Mouse (Mus musculus) myocyte (in vitro differentiated cells): Measurements from ENCODE around the gene Tbccd1.

ENCODE experiments used
- CEBPB ChIP-seq: IDR thresholded peaks from 2 replicates; pipeline ENCODE4 v1.6.1; 2011; ENCODE audit warnings: mild to moderate bottlenecking, moderate library complexity; ENCODE audit not compliant: poor library complexity, insufficient read depth, severe bottlenecking
- E2F4 ChIP-seq: IDR thresholded peaks from one replicate; pipeline ENCODE4 v1.6.1; 2011; ENCODE audit warnings: mild to moderate bottlenecking, control low read depth, moderate library complexity; ENCODE audit not compliant: insufficient read depth
- MAX ChIP-seq: IDR thresholded peaks from one replicate; pipeline ENCODE4 v1.6.1; 2011; ENCODE audit warnings: low read depth, mild to moderate bottlenecking, control low read depth
- MYOD1 ChIP-seq, 3 experiments: IDR thresholded peaks; one replicate each; pipeline ENCODE4 v1.6.1; 2011; ENCODE audit warnings: control low read depth in 2 of 3, low read depth in 2 of 3, mild to moderate bottlenecking in 2 of 3, moderate library complexity in 1 of 3; ENCODE audit not compliant: insufficient read length in 2 of 3, control insufficient read depth in 1 of 3
- MYOG ChIP-seq, 3 experiments: IDR thresholded peaks; one replicate each; pipeline ENCODE4 v1.6.1; 2011; ENCODE audit warnings: control low read depth in 2 of 3, low read depth in 2 of 3, mild to moderate bottlenecking in 2 of 3; ENCODE audit not compliant: insufficient read length in 2 of 3, control insufficient read depth in 1 of 3, insufficient read depth in 1 of 3
- POLR2A ChIP-seq: IDR thresholded peaks from one replicate; pipeline ENCODE4 v1.6.1; 2011; ENCODE audit warnings: low read depth, mild to moderate bottlenecking, control low read depth, moderate library complexity; ENCODE audit not compliant: insufficient read length
- POLR2AphosphoS2 ChIP-seq: IDR thresholded peaks from one replicate; pipeline ENCODE4 v1.6.1; 2011; ENCODE audit warnings: low read depth, control low read depth; ENCODE audit not compliant: insufficient read length
- REST ChIP-seq: IDR thresholded peaks from one replicate; pipeline ENCODE4 v1.6.1; 2011; ENCODE audit warnings: mild to moderate bottlenecking, control low read depth, moderate library complexity; ENCODE audit not compliant: insufficient read depth, insufficient read length
- SRF ChIP-seq: IDR thresholded peaks from one replicate; pipeline ENCODE4 v1.6.1; 2011; ENCODE audit warnings: low read depth; ENCODE audit not compliant: control insufficient read depth, insufficient read length
- TCF12 ChIP-seq: IDR thresholded peaks from one replicate; pipeline ENCODE4 v1.6.1; 2011; ENCODE audit warnings: mild to moderate bottlenecking, control low read depth; ENCODE audit not compliant: poor library complexity, insufficient read depth, severe bottlenecking
- TCF3 ChIP-seq: IDR thresholded peaks from one replicate; pipeline ENCODE4 v1.6.1; 2011; ENCODE audit warnings: low read depth, control low read depth; ENCODE audit not compliant: insufficient read length
- USF1 ChIP-seq: IDR thresholded peaks from one replicate; pipeline ENCODE4 v1.6.1; 2011; ENCODE audit warnings: low read depth, mild to moderate bottlenecking, control low read depth, moderate library complexity

GRCm38 (mm10) chr16:22876218-22877043, 19.0 kb upstream of the Tbccd1 start:
- TF ChIP-seq POLR2A (no peak), TCF12 (no peak), CEBPB (no peak), USF1 (no peak), MYOG (IDR thresholded peaks at IDR 0.05; ENCODE audit: control insufficient read depth in 1 of 3, insufficient read depth in 1 of 3, insufficient read length in 2 of 3, low read depth in 2 of 3) (no peak), MAX (no peak), POLR2AphosphoS2 (no peak), SRF (no peak), E2F4 (no peak), TCF3 (no peak), MYOD1 (IDR thresholded peaks at IDR 0.05; ENCODE audit: control insufficient read depth in 1 of 3, insufficient read length in 2 of 3, low read depth in 2 of 3) (no peak), REST (no peak)
